Mouse (Mus musculus): ENCODE data around the gene Pth. TPM values are rescaled to one million over a fixed set of nuclear protein-coding genes. Genes with fewer than 3 reads are reported as not detected.
A peak's percentile ranks its signal among the peaks of the same experiment; 100 is the strongest.

Gene Pth
- polyA plus RNA-seq (2015; fragmentation: Nextera tagmentation; extraction: Ambion mirVana), result not detected in 2 replicates

GRCm38 (mm10) chr7:113388470-113388869 lies at the start of gene Pth:
Gene Pth (minus strand): TSS chr7:113388570.
- Histone ChIP-seq H3K9me3 (replicated peaks; ENCODE audit: low read length) (no peaks in the 10 kb centered on the region), H3K4me2 (ENCODE audit: low read length) (no peak within 1 kb of the TSS), H3K9ac (ENCODE audit: low read depth, low read length) (no peak within 1 kb of the TSS), H3K4me3 (replicated peaks; ENCODE audit: low read depth, low read length) (no peak within 1 kb of the TSS), H3K27ac (no peak within 1 kb of the TSS), H3K36me3 (ENCODE audit: insufficient read depth, low read length) (no peaks in the 10 kb centered on the region), H3K27me3 (ENCODE audit: insufficient read depth, low read length) (no peaks in the 10 kb centered on the region), H3K4me1 (replicated peaks; ENCODE audit: insufficient read depth, low read length) (no peaks in the 10 kb centered on the region)
- WGBS, result 88% methylated on average over 2 of the region's 2 CpGs
- ATAC-seq (replicated peaks; ENCODE audit: low FRiP score, low read depth) (no peak), DNase-seq (ENCODE audit: low spot score) (no peak)
- TF ChIP-seq CTCF (IDR thresholded peaks at IDR 0.05; ENCODE audit: low read depth), result no peak

- no peak overlapping the region for H3K4me3 ChIP-seq (replicated peaks; ENCODE audit: low read depth, low read length)
- H3K27ac ChIP-seq, result no peak overlapping the region
- H3K36me3 ChIP-seq (ENCODE audit: insufficient read depth, low read length), result no peaks in the 10 kb centered on the region
- H3K9me3 ChIP-seq (replicated peaks; ENCODE audit: low read length), result no peaks in the 10 kb centered on the region
- no peaks in the 10 kb centered on the region for H3K27me3 ChIP-seq (ENCODE audit: insufficient read depth, low read length)
- TF ChIP-seq CTCF (IDR thresholded peaks at IDR 0.05; ENCODE audit: low read depth), result no peak
- 81% methylated on average over 10 of the region's 10 CpGs for WGBS
- ATAC-seq (replicated peaks; ENCODE audit: low FRiP score, low read depth) (no peak), DNase-seq (ENCODE audit: low spot score) (no peak)
- H3K4me2 ChIP-seq (ENCODE audit: low read length), result no peak overlapping the region
- no peaks in the 10 kb centered on the region for H3K4me1 ChIP-seq (replicated peaks; ENCODE audit: insufficient read depth, low read length)
- H3K9ac ChIP-seq (ENCODE audit: low read depth, low read length), result no peak overlapping the region
These were observed 47.9 kb upstream of the Pth start for GRCm38 (mm10) chr7:113436312-113436711.

- no peaks in the 10 kb centered on the region for H3K4me1 ChIP-seq (replicated peaks; ENCODE audit: insufficient read depth, low read length)
- ATAC-seq (replicated peaks; ENCODE audit: low FRiP score, low read depth), result no peak
- 13% methylated on average over 4 of the region's 4 CpGs for WGBS
- no peaks in the 10 kb centered on the region for H3K36me3 ChIP-seq (ENCODE audit: insufficient read depth, low read length)
- TF ChIP-seq CTCF (IDR thresholded peaks at IDR 0.05; ENCODE audit: low read depth), result peak; percentile 82
- H3K4me2 ChIP-seq (ENCODE audit: low read length), result no peak overlapping the region
- H3K27ac ChIP-seq, result no peak overlapping the region
- H3K9me3 ChIP-seq (replicated peaks; ENCODE audit: low read length), result no peaks in the 10 kb centered on the region
- peak; percentile 74 for DNase-seq (ENCODE audit: low spot score)
- H3K27me3 ChIP-seq (ENCODE audit: insufficient read depth, low read length), result no peaks in the 10 kb centered on the region
- no peak overlapping the region for H3K9ac ChIP-seq (ENCODE audit: low read depth, low read length)
- no peak overlapping the region for H3K4me3 ChIP-seq (replicated peaks; ENCODE audit: low read depth, low read length)
These were observed 45.9 kb upstream of the Pth start for GRCm38 (mm10) chr7:113434286-113434685.

GRCm38 (mm10) chr7:113433451-113433850 lies 45.1 kb upstream of the Pth start:
- WGBS, result 79% methylated on average over 3 of the region's 3 CpGs
- H3K27ac ChIP-seq, result no peak overlapping the region

GRCm38 (mm10) chr7:113432891-113433290 lies 44.5 kb upstream of the Pth start:
- no peaks in the 10 kb centered on the region for H3K9me3 ChIP-seq (replicated peaks; ENCODE audit: low read length)
- H3K4me1 ChIP-seq (replicated peaks; ENCODE audit: insufficient read depth, low read length), result no peaks in the 10 kb centered on the region
- TF ChIP-seq CTCF (IDR thresholded peaks at IDR 0.05; ENCODE audit: low read depth), result no peak
- no peak overlapping the region for H3K9ac ChIP-seq (ENCODE audit: low read depth, low read length)
- H3K36me3 ChIP-seq (ENCODE audit: insufficient read depth, low read length), result no peaks in the 10 kb centered on the region
- no peak overlapping the region for H3K4me3 ChIP-seq (replicated peaks; ENCODE audit: low read depth, low read length)
- WGBS, result 73% methylated on average over 4 of the region's 4 CpGs
- no peak overlapping the region for H3K4me2 ChIP-seq (ENCODE audit: low read length)
- H3K27me3 ChIP-seq (ENCODE audit: insufficient read depth, low read length), result no peaks in the 10 kb centered on the region
- DNase-seq (ENCODE audit: low spot score), result peak; percentile 4
- ATAC-seq (replicated peaks; ENCODE audit: low FRiP score, low read depth), result no peak
- no peak overlapping the region for H3K27ac ChIP-seq

More at GRCm38 (mm10) chr7:113433451-113433850, 45.1 kb upstream of the Pth start:
- H3K4me3 ChIP-seq (replicated peaks; ENCODE audit: low read depth, low read length), result no peak overlapping the region
- no peak for TF ChIP-seq CTCF (IDR thresholded peaks at IDR 0.05; ENCODE audit: low read depth)
- no peaks in the 10 kb centered on the region for H3K9me3 ChIP-seq (replicated peaks; ENCODE audit: low read length)
- no peak for DNase-seq (ENCODE audit: low spot score)
- no peaks in the 10 kb centered on the region for H3K27me3 ChIP-seq (ENCODE audit: insufficient read depth, low read length)
- ATAC-seq (replicated peaks; ENCODE audit: low FRiP score, low read depth), result no peak
- H3K36me3 ChIP-seq (ENCODE audit: insufficient read depth, low read length), result no peaks in the 10 kb centered on the region
- no peak overlapping the region for H3K9ac ChIP-seq (ENCODE audit: low read depth, low read length)
- H3K4me1 ChIP-seq (replicated peaks; ENCODE audit: insufficient read depth, low read length), result no peaks in the 10 kb centered on the region
- H3K4me2 ChIP-seq (ENCODE audit: low read length), result no peak overlapping the region

GRCm38 (mm10) chr7:113420771-113421170 lies 32.4 kb upstream of the Pth start:
- no peak for ATAC-seq (replicated peaks; ENCODE audit: low FRiP score, low read depth)
- H3K4me2 ChIP-seq (ENCODE audit: low read length), result no peak overlapping the region
- TF ChIP-seq CTCF (IDR thresholded peaks at IDR 0.05; ENCODE audit: low read depth), result no peak
- no peak overlapping the region for H3K9ac ChIP-seq (ENCODE audit: low read depth, low read length)
- no peak for DNase-seq (ENCODE audit: low spot score)
- H3K27ac ChIP-seq, result no peak overlapping the region
- H3K36me3 ChIP-seq (ENCODE audit: insufficient read depth, low read length), result no peaks in the 10 kb centered on the region
- no peaks in the 10 kb centered on the region for H3K4me1 ChIP-seq (replicated peaks; ENCODE audit: insufficient read depth, low read length)
- no peaks in the 10 kb centered on the region for H3K27me3 ChIP-seq (ENCODE audit: insufficient read depth, low read length)
- no peaks in the 10 kb centered on the region for H3K9me3 ChIP-seq (replicated peaks; ENCODE audit: low read length)
- H3K4me3 ChIP-seq (replicated peaks; ENCODE audit: low read depth, low read length), result no peak overlapping the region
- WGBS, result 91% methylated on average over 1 of the region's 1 CpGs

Measured in kidney, postnatal 0 days (tissue).